Mouse (Mus musculus): ENCODE results near the gene Glrx. TPM values are rescaled to one million over a fixed set of nuclear protein-coding genes. Genes with fewer than 3 reads are reported as not detected.

Gene Glrx
- polyA plus RNA-seq (2012; rRNA removed) = 29.2 and 36.0 TPM in 2 replicates

GRCm38 (mm10) chr13:75839719-75840481, at the start of gene Glrx:
TSS of gene Glrx (plus strand) at chr13:75839868.
- TF ChIP-seq CTCF (IDR thresholded peaks at IDR 0.05; ENCODE audit: borderline replicate concordance, extremely low read depth, insufficient read depth, insufficient read length) (no peak), POLR2A (IDR thresholded peaks at IDR 0.05; ENCODE audit: borderline replicate concordance, extremely low read depth, insufficient read depth, insufficient read length, poor library complexity, severe bottlenecking) (0 out of 2 replicates have a peak, but pooled peaks have one; percentile 26)
- DNase-seq (ENCODE audit: low read depth) = peak; percentile 92

GRCm38 (mm10) chr13:75790550-75791205, 49.0 kb upstream of the Glrx start:
- no peak for TF ChIP-seq POLR2A (IDR thresholded peaks at IDR 0.05; ENCODE audit: borderline replicate concordance, extremely low read depth, insufficient read depth, insufficient read length, poor library complexity, severe bottlenecking)
- TF ChIP-seq CTCF (IDR thresholded peaks at IDR 0.05; ENCODE audit: borderline replicate concordance, extremely low read depth, insufficient read depth, insufficient read length) = no peak
- no peak for DNase-seq (ENCODE audit: low read depth)

DNA sequence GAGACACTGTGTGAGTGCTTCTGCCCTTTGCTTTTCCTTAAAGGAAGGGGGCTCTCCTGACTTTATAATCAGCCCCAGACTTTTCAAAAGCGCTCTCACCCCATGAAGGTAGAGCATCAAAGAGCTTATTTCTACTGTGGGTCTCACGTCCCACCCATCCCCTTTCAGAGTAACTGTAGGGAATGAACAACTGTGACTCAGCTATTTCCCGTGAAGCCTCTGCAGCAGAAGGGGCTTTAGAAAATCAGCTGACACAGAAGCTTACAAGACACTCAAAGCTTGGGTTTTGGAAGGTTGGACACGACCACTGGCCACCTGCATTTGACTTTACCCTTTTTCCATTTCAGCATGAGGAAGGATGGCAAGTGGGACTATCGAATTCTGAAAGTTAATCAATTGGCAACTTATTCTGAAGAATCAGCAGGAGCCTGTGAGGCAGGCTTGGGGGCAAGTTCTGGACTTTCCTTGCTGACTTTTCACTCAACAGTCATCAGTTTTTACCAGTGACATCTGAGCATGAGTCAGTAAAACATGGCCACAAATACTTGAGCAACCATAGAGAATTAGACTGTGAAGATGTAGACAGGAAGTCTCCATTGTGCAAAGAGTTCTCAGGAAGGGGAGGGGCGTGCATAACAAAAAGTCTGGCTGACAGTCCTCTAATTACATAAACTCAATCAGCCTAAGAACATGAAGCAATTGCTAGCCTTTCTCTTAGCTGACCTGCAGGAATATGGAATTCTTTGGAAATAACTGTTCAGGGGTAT, 45.6 kb upstream of the Glrx start:
- no peak for DNase-seq (ENCODE audit: low read depth)
- no peak for TF ChIP-seq CTCF (IDR thresholded peaks at IDR 0.05; ENCODE audit: borderline replicate concordance, extremely low read depth, insufficient read depth, insufficient read length)
- no peak for TF ChIP-seq POLR2A (IDR thresholded peaks at IDR 0.05; ENCODE audit: borderline replicate concordance, extremely low read depth, insufficient read depth, insufficient read length, poor library complexity, severe bottlenecking)

GRCm38 (mm10) chr13:75797369-75798141, 42.1 kb upstream of the Glrx start:
- DNase-seq (ENCODE audit: low read depth) = peak; percentile 91
- TF ChIP-seq CTCF (IDR thresholded peaks at IDR 0.05; ENCODE audit: borderline replicate concordance, extremely low read depth, insufficient read depth, insufficient read length) (peak; percentile 100), POLR2A (IDR thresholded peaks at IDR 0.05; ENCODE audit: borderline replicate concordance, extremely low read depth, insufficient read depth, insufficient read length, poor library complexity, severe bottlenecking) (no peak)

DNA sequence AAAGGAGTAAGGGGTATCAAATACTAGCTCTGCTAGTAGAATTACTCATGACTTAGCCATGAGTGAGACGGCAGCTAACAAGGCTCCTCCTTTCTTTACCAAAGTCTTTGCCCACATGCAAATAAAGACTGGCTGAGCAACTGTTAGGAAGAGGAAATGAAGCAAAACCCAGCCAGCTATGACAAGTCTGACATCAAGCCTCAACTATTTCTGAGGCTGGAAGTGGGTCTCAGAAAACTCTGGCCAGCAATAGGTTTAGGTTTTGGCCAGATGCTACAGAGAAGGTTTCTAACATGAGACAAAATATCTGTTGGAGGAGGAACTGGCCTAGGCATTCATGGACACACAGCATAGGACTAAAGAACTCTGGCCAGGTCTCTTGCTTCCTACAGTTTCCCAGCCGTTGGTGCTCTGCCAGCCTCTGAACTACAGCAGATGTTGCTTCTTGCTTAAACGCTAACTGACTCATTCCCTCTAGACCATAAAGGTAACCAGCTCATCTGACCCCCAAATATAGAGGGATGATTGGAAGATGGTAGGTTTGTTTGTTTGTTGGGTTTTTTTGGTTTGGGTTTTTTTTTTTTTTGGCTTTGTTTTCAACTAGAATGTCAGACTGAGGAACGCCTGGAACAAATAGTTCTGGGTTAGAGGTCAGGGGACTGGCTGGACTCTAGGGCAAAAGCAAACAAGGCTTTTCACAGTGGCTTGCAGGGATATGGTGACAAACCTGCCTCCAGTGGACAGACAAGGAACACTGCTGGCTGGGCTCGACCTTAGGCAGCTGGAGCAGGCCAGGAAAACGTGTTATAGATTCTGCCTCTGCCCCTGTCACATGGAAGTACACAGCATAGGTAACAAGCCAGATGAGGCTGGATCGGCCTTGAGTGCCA, 41.0 kb upstream of the Glrx start:
- no peak for DNase-seq (ENCODE audit: low read depth)
- TF ChIP-seq POLR2A (IDR thresholded peaks at IDR 0.05; ENCODE audit: borderline replicate concordance, extremely low read depth, insufficient read depth, insufficient read length, poor library complexity, severe bottlenecking) (no peak), CTCF (IDR thresholded peaks at IDR 0.05; ENCODE audit: borderline replicate concordance, extremely low read depth, insufficient read depth, insufficient read length) (no peak)

DNA sequence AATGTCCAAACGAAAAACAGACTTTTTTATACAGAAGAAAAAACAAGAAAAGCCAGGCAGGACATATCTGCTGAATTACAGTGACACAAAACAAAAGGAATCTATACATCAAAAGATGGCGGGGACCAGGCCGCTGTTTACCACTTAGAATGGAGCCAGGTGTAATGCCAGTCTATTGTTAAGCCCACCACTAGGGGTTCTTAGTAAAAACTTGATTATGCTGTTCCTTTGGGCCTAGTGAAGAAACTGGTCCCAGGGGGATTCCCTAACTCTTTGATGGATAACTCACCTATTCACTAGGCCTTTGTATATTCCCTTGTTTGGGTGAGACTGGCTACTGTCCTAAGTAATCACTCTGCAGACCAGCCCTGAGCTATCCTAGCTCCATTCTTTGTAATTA, 40.2 kb upstream of the Glrx start:
- no peak for DNase-seq (ENCODE audit: low read depth)
- TF ChIP-seq POLR2A (IDR thresholded peaks at IDR 0.05; ENCODE audit: borderline replicate concordance, extremely low read depth, insufficient read depth, insufficient read length, poor library complexity, severe bottlenecking) = no peak
- no peak for TF ChIP-seq CTCF (IDR thresholded peaks at IDR 0.05; ENCODE audit: borderline replicate concordance, extremely low read depth, insufficient read depth, insufficient read length)

- DNase-seq (ENCODE audit: low read depth) = no peak
- TF ChIP-seq POLR2A (IDR thresholded peaks at IDR 0.05; ENCODE audit: borderline replicate concordance, extremely low read depth, insufficient read depth, insufficient read length, poor library complexity, severe bottlenecking) = no peak
- no peak for TF ChIP-seq CTCF (IDR thresholded peaks at IDR 0.05; ENCODE audit: borderline replicate concordance, extremely low read depth, insufficient read depth, insufficient read length)
Measured at GRCm38 (mm10) chr13:75807969-75808368, 31.7 kb upstream of the Glrx start.

DNA sequence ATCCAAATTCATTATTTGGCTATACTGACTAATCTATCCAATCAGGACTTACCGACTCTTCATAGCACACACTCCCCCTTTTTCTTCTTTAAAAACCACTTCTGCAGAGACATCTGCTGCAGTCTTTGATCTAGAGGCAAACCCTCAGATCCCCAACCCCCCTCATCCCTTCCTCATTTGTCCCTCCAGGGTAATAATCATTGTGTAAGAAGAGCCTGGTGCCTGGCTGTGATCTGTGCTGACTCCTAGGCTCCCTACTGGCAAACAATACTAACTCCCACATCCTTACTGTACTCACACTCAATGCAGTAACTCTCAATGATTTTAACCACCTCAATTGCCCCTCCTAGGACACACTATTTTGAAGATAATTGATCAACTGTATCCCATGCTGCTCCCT, 29.7 kb upstream of the Glrx start:
- no peak for TF ChIP-seq CTCF (IDR thresholded peaks at IDR 0.05; ENCODE audit: borderline replicate concordance, extremely low read depth, insufficient read depth, insufficient read length)
- DNase-seq (ENCODE audit: low read depth) = no peak

GRCm38 (mm10) chr13:75817183-75817582, 22.5 kb upstream of the Glrx start:
- DNase-seq (ENCODE audit: low read depth) = no peak
- no peak for TF ChIP-seq POLR2A (IDR thresholded peaks at IDR 0.05; ENCODE audit: borderline replicate concordance, extremely low read depth, insufficient read depth, insufficient read length, poor library complexity, severe bottlenecking)
- no peak for TF ChIP-seq CTCF (IDR thresholded peaks at IDR 0.05; ENCODE audit: borderline replicate concordance, extremely low read depth, insufficient read depth, insufficient read length)

GRCm38 (mm10) chr13:75818486-75818885, 21.2 kb upstream of the Glrx start:
- DNase-seq (ENCODE audit: low read depth) = peak; percentile 73

More at GRCm38 (mm10) chr13:75818486-75818885, 21.2 kb upstream of the Glrx start:
- TF ChIP-seq CTCF (IDR thresholded peaks at IDR 0.05; ENCODE audit: borderline replicate concordance, extremely low read depth, insufficient read depth, insufficient read length) = no peak
- TF ChIP-seq POLR2A (IDR thresholded peaks at IDR 0.05; ENCODE audit: borderline replicate concordance, extremely low read depth, insufficient read depth, insufficient read length, poor library complexity, severe bottlenecking) = no peak

Measured in brain, embryonic 14.5 days (tissue).